12 mouse cellular contexts compared by ENCODE assay signal in the genomic region with DNA sequence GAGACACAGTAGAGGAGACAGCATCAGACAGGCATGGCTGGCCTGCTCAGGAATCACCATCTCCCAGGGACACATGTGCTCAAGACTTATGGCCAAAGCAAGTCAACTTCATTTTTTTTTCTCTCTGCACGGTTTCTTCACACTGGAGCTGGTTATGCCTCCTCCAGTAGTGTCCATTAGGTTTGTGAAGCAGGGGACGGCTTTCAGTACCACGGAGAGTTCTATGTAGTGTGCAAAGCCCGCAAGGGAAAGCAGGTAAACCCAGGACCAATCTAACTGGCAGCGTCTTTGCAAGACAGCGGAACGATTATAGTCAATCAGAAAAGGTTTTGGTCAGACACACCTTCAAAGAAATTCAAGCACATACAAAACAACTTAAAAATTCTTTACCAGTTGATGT.
DNase-seq lines count a peak whose midpoint lies in the region; ATAC-seq lines count a peak whose summit lies in the region.
"Had no signal": no experiment of that assay in that cellular context is flagged by ENCODE, and none has a peak within 500 bp of the region (broad histone marks: within the 10 kb centered on the region; RNA-seq: fewer than 3 reads in every experiment).

No protein-coding gene starts in this region.

- peak; percentile 30 for DNase-seq in heart, postnatal 4 days
- no peak for DNase-seq in heart, adult 9 months (ENCODE audit: low spot score in 2 of 2)
- peak; percentile 6 for DNase-seq in midbrain, embryonic 14.5 days
- DNase-seq in embryonic facial prominence, embryonic 10.5 days (ENCODE audit: low spot score) = peak; percentile 54
- peak; percentile 22 for DNase-seq in retina, postnatal 1 day
- DNase-seq in right cerebral cortex, postnatal 4 days = no peak
- no peak for DNase-seq in adipocyte (ENCODE audit: low spot score)
- DNase-seq: cerebellum, adult 11-12 months; gastrocnemius, adult 2 months had no signal

- 58% methylated on average over 7 of the region's 7 CpGs for WGBS in midbrain, embryonic 14.5 days
- 49% methylated on average over 7 of the region's 7 CpGs for WGBS in midbrain, embryonic 15.5 days
- 49% methylated on average over 7 of the region's 7 CpGs for WGBS in embryonic facial prominence, embryonic 10.5 days

- no peaks in the 10 kb centered on the region for H3K9me3 ChIP-seq in midbrain, embryonic 14.5 days (ENCODE audit: control insufficient read depth, low read length)
- no peaks in the 10 kb centered on the region for H3K9me3 ChIP-seq in midbrain, embryonic 15.5 days
- H3K9me3 ChIP-seq in embryonic facial prominence, embryonic 10.5 days = no peaks in the 10 kb centered on the region
- H3K9me3 ChIP-seq: heart, embryonic 15.5 days had no signal

- H3K9ac ChIP-seq in midbrain, embryonic 14.5 days (replicated peaks; ENCODE audit: low read length) = no peak overlapping the region
- no peak overlapping the region for H3K9ac ChIP-seq in midbrain, embryonic 15.5 days
- H3K9ac ChIP-seq: heart, embryonic 15.5 days had no signal

- no peaks in the 10 kb centered on the region for H3K27me3 ChIP-seq in midbrain, embryonic 14.5 days (ENCODE audit: control insufficient read depth, insufficient read depth, low read length)
- no peaks in the 10 kb centered on the region for H3K27me3 ChIP-seq in midbrain, embryonic 15.5 days (replicated peaks)
- H3K27me3 ChIP-seq in embryonic facial prominence, embryonic 10.5 days (replicated peaks; ENCODE audit: low read depth, poor library complexity, severe bottlenecking) = no peaks in the 10 kb centered on the region
- H3K27me3 ChIP-seq: heart, embryonic 15.5 days; megakaryocyte, embryonic 14.5 days had no signal

- no peak overlapping the region for H3K4me3 ChIP-seq in midbrain, embryonic 14.5 days (replicated peaks; ENCODE audit: low read depth, low read length)
- H3K4me3 ChIP-seq in midbrain, embryonic 15.5 days = no peak overlapping the region
- no peak overlapping the region for H3K4me3 ChIP-seq in embryonic facial prominence, embryonic 10.5 days
- H3K4me3 ChIP-seq: gastrocnemius, adult 2 months; heart, embryonic 15.5 days; megakaryocyte, embryonic 14.5 days had no signal

- H3K4me1 ChIP-seq in midbrain, embryonic 14.5 days (ENCODE audit: control insufficient read depth, insufficient read depth, low read length) = no peaks in the 10 kb centered on the region
- no peaks in the 10 kb centered on the region for H3K4me1 ChIP-seq in midbrain, embryonic 15.5 days
- no peaks in the 10 kb centered on the region for H3K4me1 ChIP-seq in embryonic facial prominence, embryonic 10.5 days
- H3K4me1 ChIP-seq: megakaryocyte, embryonic 14.5 days had no signal

- H3K36me3 ChIP-seq in midbrain, embryonic 14.5 days (ENCODE audit: control insufficient read depth, insufficient read depth, low read length) = no peaks in the 10 kb centered on the region
- no peaks in the 10 kb centered on the region for H3K36me3 ChIP-seq in midbrain, embryonic 15.5 days (replicated peaks)
- no peaks in the 10 kb centered on the region for H3K36me3 ChIP-seq in embryonic facial prominence, embryonic 10.5 days (replicated peaks)
- H3K36me3 ChIP-seq: heart, embryonic 15.5 days had no signal

- no peak overlapping the region for H3K4me2 ChIP-seq in midbrain, embryonic 14.5 days (ENCODE audit: low read length)
- H3K4me2 ChIP-seq in midbrain, embryonic 15.5 days = no peak overlapping the region
- H3K4me2 ChIP-seq: heart, embryonic 15.5 days had no signal

- no peak for ATAC-seq in midbrain, embryonic 14.5 days (ENCODE audit: low FRiP score, low TSS enrichment)
- ATAC-seq in midbrain, embryonic 15.5 days (replicated peaks) = no peak

- H3K27ac ChIP-seq in midbrain, embryonic 14.5 days (replicated peaks; ENCODE audit: low read depth, low read length) = no peak overlapping the region
- H3K27ac ChIP-seq in midbrain, embryonic 15.5 days = no peak overlapping the region
- no peak overlapping the region for H3K27ac ChIP-seq in embryonic facial prominence, embryonic 10.5 days (replicated peaks)
- H3K27ac ChIP-seq: gastrocnemius, adult 2 months; heart, embryonic 15.5 days had no signal

Comparison
In these comparisons a context has a peak if more than half of its experiments do, and no peak if none do; other contexts are left out.
1. DNase-seq: peak in heart, postnatal 4 days (single experiment), midbrain, embryonic 14.5 days (single experiment), embryonic facial prominence, embryonic 10.5 days (single experiment) and retina, postnatal 1 day (single experiment); none in heart, adult 9 months (0 of 2), right cerebral cortex, postnatal 4 days (single experiment) and adipocyte (single experiment).